Mouse (Mus musculus) MEL (cell line): Measurements from ENCODE around the gene Nfia. TPM values are rescaled to one million over a fixed set of nuclear protein-coding genes. Genes with fewer than 3 reads are reported as not detected.

Experiments used
- DNase-seq: peaks from one replicate; pipeline ENCODE4 v3.0.0; 2011; ENCODE audit warnings: low read depth, low spot score
- H3K27ac ChIP-seq: 2 replicates; pipeline ENCODE4 v1.5.1; 2012; ENCODE audit warnings: low read depth, mild to moderate bottlenecking, control low read depth, low read length, moderate library complexity; ENCODE audit not compliant: control insufficient read depth
- H3K27me3 ChIP-seq, 2 experiments: fragments of 150-350 bp in 1 of 2; sonication (generic) in 1 of 2; 2 replicates each; pipeline ENCODE4 v1.6.1; 2012; ENCODE audit warnings: low read length in 2 of 2, mild to moderate bottlenecking in 2 of 2, improper control_type of control experiment in 1 of 2, moderate library complexity in 1 of 2; ENCODE audit not compliant: insufficient read depth in 2 of 2, control insufficient read depth in 1 of 2
- H3K36me3 ChIP-seq, 2 experiments: 2 replicates each; pipeline ENCODE4 v1.6.1; 2012 to 2014; ENCODE audit warnings: low read length in 2 of 2, improper control_type of control experiment in 1 of 2, inconsistent platforms in 1 of 2, mild to moderate bottlenecking in 1 of 2; ENCODE audit not compliant: insufficient read depth in 2 of 2, control insufficient read depth in 1 of 2
- H3K4me1 ChIP-seq, 2 experiments: fragments of 150-350 bp in 1 of 2; sonication (generic) in 1 of 2; 2 replicates each; pipeline ENCODE4 v1.6.1; 2012; ENCODE audit warnings: low read length in 2 of 2, improper control_type of control experiment in 1 of 2, mild to moderate bottlenecking in 1 of 2; ENCODE audit not compliant: insufficient read depth in 2 of 2, control insufficient read depth in 1 of 2
- H3K4me3 ChIP-seq, 2 experiments: fragments of 150-350 bp in 1 of 2; sonication (generic) in 1 of 2; 2 replicates each; pipeline ENCODE4 v1.5.1; 2012; ENCODE audit warnings: low read depth in 2 of 2, low read length in 2 of 2, mild to moderate bottlenecking in 2 of 2, moderate library complexity in 2 of 2, control low read depth in 1 of 2, improper control_type of control experiment in 1 of 2; ENCODE audit not compliant: control insufficient read depth in 1 of 2, insufficient read depth in 1 of 2
- H3K79me2 ChIP-seq: 2 replicates; pipeline ENCODE4 v1.6.1; 2012; ENCODE audit warnings: mild to moderate bottlenecking, low read length, moderate library complexity; ENCODE audit not compliant: control insufficient read depth, poor library complexity, insufficient read depth
- H3K9ac ChIP-seq: 2 replicates; pipeline ENCODE4 v1.6.1; 2012; ENCODE audit warnings: low read depth, mild to moderate bottlenecking, control low read depth, low read length, moderate library complexity; ENCODE audit not compliant: control insufficient read depth, poor library complexity, severe bottlenecking
- H3K9me3 ChIP-seq: fragments of 150-350 bp; sonication (generic); replicated peaks from 2 replicates; pipeline ENCODE4 v1.6.1; 2012; ENCODE audit warnings: mild to moderate bottlenecking, low read length, improper control_type of control experiment, moderate library complexity; ENCODE audit not compliant: insufficient read depth
- CHD1 ChIP-seq: IDR thresholded peaks from 2 replicates; pipeline ENCODE4 v1.6.1; 2012; ENCODE audit warnings: low read depth, mild to moderate bottlenecking, inconsistent platforms, low read length, improper control_type of control experiment
- CTCF ChIP-seq, 3 experiments: IDR thresholded peaks in 2 of 3; conservative IDR thresholded peaks in 1 of 3; 2 replicates each; pipeline ENCODE4 v1.5.1; 2011 to 2012; ENCODE audit warnings: low read length in 3 of 3, low read depth in 2 of 3, mild to moderate bottlenecking in 2 of 3, improper control_type of control experiment in 1 of 3, inconsistent platforms in 1 of 3, mixed read lengths in 1 of 3, moderate library complexity in 1 of 3; ENCODE audit not compliant: control insufficient read depth in 1 of 3, insufficient read depth in 1 of 3, poor library complexity in 1 of 3, severe bottlenecking in 1 of 3
- ETS1 ChIP-seq: IDR thresholded peaks from 2 replicates; pipeline ENCODE4 v1.6.1; 2012; ENCODE audit warnings: low read depth, mild to moderate bottlenecking, inconsistent platforms, low read length, improper control_type of control experiment, moderate library complexity
- GABPA ChIP-seq: IDR thresholded peaks from 2 replicates; pipeline ENCODE4 v1.6.1; 2012; ENCODE audit warnings: low read depth, mild to moderate bottlenecking, inconsistent platforms, low read length, improper control_type of control experiment, moderate library complexity
- GATA1 ChIP-seq: IDR thresholded peaks from 2 replicates; pipeline ENCODE4 v1.6.1; 2011; ENCODE audit warnings: low read depth, low read length, improper control_type of control experiment
- KAT2A ChIP-seq: conservative IDR thresholded peaks from 2 replicates; pipeline ENCODE4 v1.6.1; 2012; ENCODE audit warnings: low read depth, low read length, improper control_type of control experiment, inconsistent platforms
- MEF2A ChIP-seq: IDR thresholded peaks from 2 replicates; pipeline ENCODE4 v1.6.1; 2014; ENCODE audit warnings: low read depth, mild to moderate bottlenecking, inconsistent platforms, low read length, improper control_type of control experiment; ENCODE audit not compliant: poor library complexity, insufficient replicate concordance, severe bottlenecking; ENCODE audit errors: extremely low read depth
- MYB ChIP-seq: IDR thresholded peaks from 2 replicates; pipeline ENCODE4 v1.6.1; 2011; ENCODE audit warnings: mild to moderate bottlenecking, low read depth, low read length, improper control_type of control experiment
- MYC ChIP-seq: IDR thresholded peaks from 2 replicates; pipeline ENCODE4 v1.6.1; 2011; ENCODE audit warnings: low read depth, mild to moderate bottlenecking, low read length, improper control_type of control experiment, moderate library complexity
- NELFE ChIP-seq: IDR thresholded peaks from 2 replicates; pipeline ENCODE4 v1.6.1; 2011; ENCODE audit warnings: low read depth, low read length, improper control_type of control experiment
- NRF1 ChIP-seq: IDR thresholded peaks from 2 replicates; pipeline ENCODE4 v1.6.1; 2014; ENCODE audit warnings: low read depth, mild to moderate bottlenecking, inconsistent platforms, low read length, improper control_type of control experiment, moderate library complexity; ENCODE audit not compliant: poor library complexity, insufficient read depth, severe bottlenecking
- POLR2A ChIP-seq, 2 experiments: IDR thresholded peaks; 2 replicates each; pipeline ENCODE4 v1.6.1; 2011 to 2012; ENCODE audit warnings: low read length in 2 of 2, mild to moderate bottlenecking in 2 of 2, control low read depth in 1 of 2, improper control_type of control experiment in 1 of 2, low read depth in 1 of 2, moderate library complexity in 1 of 2; ENCODE audit not compliant: control insufficient read depth in 1 of 2, insufficient read depth in 1 of 2, poor library complexity in 1 of 2
- POLR2AphosphoS2 ChIP-seq: IDR thresholded peaks from 2 replicates; pipeline ENCODE4 v1.6.1; 2011; ENCODE audit warnings: low read length, improper control_type of control experiment
- RAD21 ChIP-seq: IDR thresholded peaks from 2 replicates; pipeline ENCODE4 v1.6.1; 2011; ENCODE audit warnings: mild to moderate bottlenecking, low read depth, low read length, improper control_type of control experiment
- SMC3 ChIP-seq: IDR thresholded peaks from 2 replicates; pipeline ENCODE4 v1.6.1; 2011; ENCODE audit warnings: low read depth, low read length, improper control_type of control experiment
- TAL1 ChIP-seq: IDR thresholded peaks from 2 replicates; pipeline ENCODE4 v1.6.1; 2012; ENCODE audit warnings: mild to moderate bottlenecking, inconsistent platforms, low read length, moderate library complexity, mixed read lengths
- TCF12 ChIP-seq: IDR thresholded peaks from 2 replicates; pipeline ENCODE4 v1.6.1; 2014; ENCODE audit warnings: low read depth, mild to moderate bottlenecking, inconsistent platforms, low read length, improper control_type of control experiment, moderate library complexity
- USF1 ChIP-seq: IDR thresholded peaks from 2 replicates; pipeline ENCODE4 v1.6.1; 2014; ENCODE audit warnings: low read depth, mild to moderate bottlenecking, inconsistent platforms, low read length, improper control_type of control experiment, moderate library complexity
- ZMIZ1 ChIP-seq: IDR thresholded peaks from 2 replicates; pipeline ENCODE4 v1.6.1; 2012; ENCODE audit warnings: low read depth, mild to moderate bottlenecking, inconsistent platforms, low read length, improper control_type of control experiment, moderate library complexity
- polyA plus RNA-seq, 2 experiments: library from polyadenylated mRNA; stranded (reverse) in 1 of 2; unstranded in 1 of 2; fragments of >175 nt in 1 of 2; fragments of >200 nt in 1 of 2; gene quantifications; 2 replicates each; pipeline versions ENCODE4 v1.2.1 to v1.2.4; 2012; ENCODE audit warnings: low replicate concordance in 2 of 2, low read depth in 1 of 2; ENCODE audit not compliant: insufficient read length in 2 of 2, insufficient read depth in 1 of 2, missing spikeins in 1 of 2
- total RNA-seq: library from RNA; depleted of rRNA; stranded (reverse); fragments of 300-350 nt; gene quantifications from 2 replicates; pipeline ENCODE4 v1.2.3, GENCODE M21; 2012

The Nfia gene
- total and polyA plus RNA-seq, 3 experiments = 10.2 to 20.5 (median 13.4) TPM

GRCm38 (mm10) chr4:97988703-97989102, 216.2 kb downstream of the Nfia start:
- DNase-seq = no peak
- Histone ChIP-seq H3K27ac (no peak overlapping the region), H3K9me3 (no peaks in the 10 kb centered on the region), H3K4me3 (no peak overlapping the region), H3K79me2 (peaks cover 2% of the 10 kb centered on the region; the same call in 1 of the 2 replicates), H3K27me3 (no peaks in the 10 kb centered on the region), H3K36me3 (peaks cover 9 to 11% of the 10 kb centered on the region in 2 experiments), H3K9ac (no peak overlapping the region), H3K4me1 (peaks cover 2 to 3% of the 10 kb centered on the region in 2 experiments; a peak in 2 of 4 replicates)
- TF ChIP-seq GABPA = no peak
- TF ChIP-seq ZMIZ1 = no peak
- TF ChIP-seq TCF12 = no peak
- no peak for TF ChIP-seq ETS1
- no peak for TF ChIP-seq KAT2A
- TF ChIP-seq GATA1 = no peak
- TF ChIP-seq SMC3 = no peak
- TF ChIP-seq CHD1 = no peak
- no peak for TF ChIP-seq POLR2A (IDR thresholded peaks at IDR 0.05; ENCODE audit: control insufficient read depth in 1 of 2, insufficient read depth in 1 of 2, low read depth in 1 of 2, low read length in 2 of 2, poor library complexity in 1 of 2)
- TF ChIP-seq USF1 = no peak
- TF ChIP-seq POLR2AphosphoS2 = no peak
- no peak for TF ChIP-seq CTCF (IDR thresholded peaks at IDR 0.05 in 2 of 3, conservative IDR thresholded peaks at IDR 0.05 in 1 of 3; ENCODE audit: control insufficient read depth in 1 of 3, insufficient read depth in 1 of 3, low read depth in 2 of 3, low read length in 3 of 3, poor library complexity in 1 of 3, severe bottlenecking in 1 of 3)
- TF ChIP-seq RAD21 = no peak
- no peak for TF ChIP-seq NRF1
- TF ChIP-seq MYB = no peak
- TF ChIP-seq TAL1 = no peak

GRCm38 (mm10) chr4:97990431-97990830, 217.9 kb downstream of the Nfia start:
- no peak for TF ChIP-seq NELFE
- no peak for TF ChIP-seq MEF2A
- TF ChIP-seq MYC = no peak
- Histone ChIP-seq H3K9ac (no peak overlapping the region), H3K27me3 (no peaks in the 10 kb centered on the region), H3K27ac (no peak overlapping the region), H3K79me2 (peaks cover 2% of the 10 kb centered on the region; the same call in 1 of the 2 replicates), H3K4me3 (no peak overlapping the region), H3K9me3 (no peaks in the 10 kb centered on the region), H3K4me1 (peaks cover 2 to 3% of the 10 kb centered on the region in 2 experiments; a peak in 1 of 4 replicates), H3K36me3 (peaks cover 4 to 11% of the 10 kb centered on the region in 2 experiments)
- no peak for DNase-seq
